Mouse (Mus musculus): ENCODE measurements around the gene Zfp982. TPM values are rescaled to one million over a fixed set of nuclear protein-coding genes. Genes with fewer than 3 reads are reported as not detected.
"Not testable (repeated sequence)": the region's sequence is repeated elsewhere in the genome, so short reads cannot be mapped to it uniquely, and the experiment has no call there.

Gene Zfp982
- polyA plus RNA-seq, 1 experiment = 1.4 TPM

DNA sequence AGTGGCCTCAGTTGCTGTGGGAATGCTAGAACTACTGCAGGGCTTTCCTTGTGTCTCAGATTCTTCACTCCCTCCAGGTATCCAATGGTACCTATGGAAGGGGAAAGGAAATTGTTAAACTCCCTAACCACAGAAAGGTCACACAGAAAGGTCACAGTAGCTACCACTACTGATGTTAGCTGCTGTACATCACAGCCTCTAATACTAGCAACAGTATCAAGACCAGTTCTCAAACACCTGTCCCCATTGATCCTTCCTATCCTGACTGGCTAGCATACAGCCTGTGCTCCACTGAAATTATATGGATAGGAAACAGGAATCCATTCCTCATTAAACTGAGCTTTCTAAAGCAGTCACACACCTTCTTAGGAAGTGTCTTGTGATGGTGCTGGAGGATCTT lies 27.9 kb downstream of the Zfp982 start:
- Histone ChIP-seq H3K27ac (ENCODE audit: insufficient read depth, low read length) (no peak overlapping the region), H3K4me3 (ENCODE audit: insufficient read depth, low read length) (no peak overlapping the region), H3K4me1 (ENCODE audit: control insufficient read depth, insufficient read depth, low read length) (no peaks in the 10 kb centered on the region)
- TF ChIP-seq CTCF (IDR thresholded peaks at IDR 0.05; ENCODE audit: extremely low read depth, insufficient read depth, low read length) (no peak), POLR2A (IDR thresholded peaks at IDR 0.05; ENCODE audit: extremely low read depth, insufficient read depth, low read length) (no peak)

DNA sequence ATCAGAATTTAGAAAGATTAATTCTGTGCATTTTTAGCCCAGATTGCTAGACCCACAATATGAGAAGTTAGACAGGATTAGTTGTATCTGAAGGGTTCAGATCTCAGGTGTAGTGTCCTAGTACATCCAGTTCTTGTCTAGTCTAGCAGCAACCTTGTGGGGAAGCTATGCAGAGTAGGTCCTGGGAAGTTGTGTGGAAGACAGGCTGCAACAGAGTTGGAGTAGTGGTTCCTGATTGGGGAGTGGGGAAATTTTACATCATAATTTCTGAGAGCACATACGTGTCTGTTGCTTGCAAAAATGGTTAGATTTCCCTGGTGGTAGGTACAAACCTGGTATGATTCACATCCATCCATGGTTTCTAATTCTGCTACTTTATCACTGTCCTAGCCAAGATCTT lies 32.9 kb downstream of the Zfp982 start:
- H3K27ac ChIP-seq (ENCODE audit: insufficient read depth, low read length) = no peak overlapping the region
- TF ChIP-seq CTCF (IDR thresholded peaks at IDR 0.05; ENCODE audit: extremely low read depth, insufficient read depth, low read length) = no peak
- no peak overlapping the region for H3K4me3 ChIP-seq (ENCODE audit: insufficient read depth, low read length)
- H3K4me1 ChIP-seq (ENCODE audit: control insufficient read depth, insufficient read depth, low read length) = no peaks in the 10 kb centered on the region

DNA sequence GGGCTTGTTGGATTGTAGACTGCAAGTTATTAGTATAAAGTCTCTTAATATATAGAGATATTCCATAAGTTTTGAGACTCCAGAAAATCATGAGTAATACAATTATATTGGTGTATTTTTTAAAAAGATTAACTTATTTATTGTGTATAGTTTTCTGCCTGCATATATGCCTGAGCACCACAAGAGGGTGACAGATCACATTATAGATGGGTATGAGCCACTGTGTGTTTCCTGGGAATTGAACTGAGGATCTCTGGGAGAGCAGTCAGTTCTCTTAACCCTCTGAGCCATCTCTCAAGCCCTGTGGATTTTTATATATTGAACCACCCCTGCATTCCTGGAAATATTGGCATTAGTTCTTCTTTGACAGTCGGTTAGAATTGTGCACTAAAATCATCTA lies 38.1 kb downstream of the Zfp982 start:
- Histone ChIP-seq H3K27ac (ENCODE audit: insufficient read depth, low read length) (no peak overlapping the region), H3K4me3 (ENCODE audit: insufficient read depth, low read length) (no peak overlapping the region), H3K4me1 (ENCODE audit: control insufficient read depth, insufficient read depth, low read length) (no peaks in the 10 kb centered on the region)
- TF ChIP-seq CTCF (IDR thresholded peaks at IDR 0.05; ENCODE audit: extremely low read depth, insufficient read depth, low read length) (no peak), POLR2A (IDR thresholded peaks at IDR 0.05; ENCODE audit: extremely low read depth, insufficient read depth, low read length) (no peak)

DNA sequence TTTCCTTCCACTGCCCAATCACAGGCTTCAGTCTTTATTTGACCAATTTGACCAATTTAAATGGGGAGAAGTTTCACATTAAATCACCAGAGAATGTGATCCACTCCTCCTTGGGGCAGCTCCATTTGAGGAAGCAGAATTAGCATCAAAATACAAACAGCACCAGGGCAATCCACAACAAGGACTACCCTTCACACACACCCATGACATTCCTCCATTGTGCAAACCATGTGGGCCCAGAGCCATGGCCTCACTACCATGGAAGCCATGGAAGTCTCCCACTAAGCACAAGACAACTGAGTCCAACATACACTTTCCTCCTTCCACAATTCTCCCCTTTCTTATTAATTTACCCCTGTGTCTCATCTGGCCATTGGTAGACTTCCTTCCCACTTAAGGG lies 43.7 kb downstream of the Zfp982 start:
- H3K27ac ChIP-seq (ENCODE audit: insufficient read depth, low read length); H3K4me3 ChIP-seq (ENCODE audit: insufficient read depth, low read length); H3K4me1 ChIP-seq (ENCODE audit: control insufficient read depth, insufficient read depth, low read length): not testable (repeated sequence)

DNA sequence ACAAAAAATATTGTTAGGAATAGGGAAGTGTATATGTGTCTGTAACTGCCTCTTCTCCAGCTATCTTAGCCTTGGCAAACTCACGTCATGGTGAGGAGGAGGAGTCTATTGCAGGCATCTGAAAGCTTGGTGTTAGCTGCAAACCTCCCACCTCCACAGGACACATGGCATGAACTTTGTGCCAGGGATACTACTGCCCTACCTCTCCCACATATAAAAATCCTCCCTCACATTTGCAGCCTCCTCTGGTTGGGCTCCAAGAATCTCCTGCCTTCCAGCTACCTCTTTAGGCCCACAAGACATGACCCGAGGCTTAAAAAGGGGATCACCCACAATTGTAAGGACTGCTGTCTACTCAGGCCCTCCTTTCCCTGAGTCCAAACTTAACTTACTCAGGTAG lies 45.5 kb downstream of the Zfp982 start:
- TF ChIP-seq CTCF (IDR thresholded peaks at IDR 0.05; ENCODE audit: extremely low read depth, insufficient read depth, low read length) (no peak), POLR2A (IDR thresholded peaks at IDR 0.05; ENCODE audit: extremely low read depth, insufficient read depth, low read length) (no peak)
- no peaks in the 10 kb centered on the region for H3K4me1 ChIP-seq (ENCODE audit: control insufficient read depth, insufficient read depth, low read length)
- no peak overlapping the region for H3K27ac ChIP-seq (ENCODE audit: insufficient read depth, low read length)
- no peak overlapping the region for H3K4me3 ChIP-seq (ENCODE audit: insufficient read depth, low read length)

DNA sequence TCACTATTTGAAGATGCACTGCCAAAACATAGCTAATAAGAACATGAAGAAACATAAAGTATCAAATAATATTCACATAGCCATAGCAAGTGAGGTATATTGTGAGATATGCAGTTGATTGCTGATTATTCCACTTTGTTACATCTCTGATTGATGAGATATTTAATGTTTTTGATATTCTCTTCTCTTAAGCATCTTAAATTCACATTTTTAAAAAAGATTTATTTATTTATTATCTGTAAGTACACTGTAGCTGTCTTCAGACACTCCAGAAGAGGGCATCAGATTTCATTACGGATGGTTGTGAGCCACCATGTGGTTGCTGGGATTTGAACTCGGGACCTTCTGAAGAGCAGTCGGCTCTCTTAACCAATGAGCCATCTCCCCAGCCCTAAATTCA lies 47.7 kb downstream of the Zfp982 start, which contains the start of gene Gm16503:
Gene Gm16503, plus strand, starts transcription at position 301 of the 400 bp plus-strand sequence.
- not testable (repeated sequence) for H3K4me1 ChIP-seq (ENCODE audit: control insufficient read depth, insufficient read depth, low read length); H3K4me3 ChIP-seq (ENCODE audit: insufficient read depth, low read length)

DNA sequence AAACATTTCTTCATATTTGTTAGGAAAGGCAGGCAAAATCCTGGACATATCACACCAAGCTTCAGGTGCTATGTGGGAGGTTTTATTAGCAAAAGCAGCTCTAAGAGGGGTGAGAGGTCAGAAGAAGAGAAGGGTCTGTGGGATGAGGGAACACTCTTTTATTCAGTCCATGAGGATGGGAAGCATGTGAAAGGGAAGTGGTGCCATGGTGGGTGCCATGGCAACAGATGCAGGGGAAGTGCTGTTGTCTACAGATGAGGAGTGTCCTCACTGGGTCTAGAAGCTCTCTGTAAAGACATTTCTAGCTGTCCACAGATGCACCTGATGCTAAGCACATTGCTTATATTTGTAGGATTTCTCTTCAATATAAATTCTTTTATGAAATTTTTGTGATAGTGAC lies 48.9 kb downstream of the Zfp982 start:
- Histone ChIP-seq H3K27ac (ENCODE audit: insufficient read depth, low read length) (no peak overlapping the region), H3K4me3 (ENCODE audit: insufficient read depth, low read length) (no peak overlapping the region), H3K4me1 (ENCODE audit: control insufficient read depth, insufficient read depth, low read length) (no peaks in the 10 kb centered on the region)
- TF ChIP-seq POLR2A (IDR thresholded peaks at IDR 0.05; ENCODE audit: extremely low read depth, insufficient read depth, low read length) = no peak
- TF ChIP-seq CTCF (IDR thresholded peaks at IDR 0.05; ENCODE audit: extremely low read depth, insufficient read depth, low read length) = no peak

More for the DNA sequence above, 47.7 kb downstream of the Zfp982 start, which contains the start of gene Gm16503:
- H3K27ac ChIP-seq (ENCODE audit: insufficient read depth, low read length) = not testable (repeated sequence)

DNA sequence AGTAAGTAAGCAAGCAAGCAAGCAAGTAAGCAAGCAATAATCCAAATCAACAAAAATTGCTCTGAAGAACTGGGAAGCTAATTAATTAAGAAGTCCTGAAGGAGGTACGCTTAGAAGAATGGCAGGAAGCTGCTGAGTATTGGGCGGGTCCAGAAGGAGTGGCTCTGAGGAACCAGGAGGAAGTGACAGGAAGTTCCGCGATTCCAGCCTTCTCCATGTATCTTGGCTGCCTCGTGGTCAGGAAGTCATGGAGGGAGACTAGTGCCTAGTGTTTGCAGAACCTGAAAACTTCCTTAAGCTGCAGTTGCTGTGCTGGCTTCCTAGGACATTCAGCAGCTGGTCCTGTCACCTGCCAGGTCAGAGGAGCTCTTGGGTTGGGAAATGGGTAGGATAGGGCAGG lies 60.9 kb downstream of the Zfp982 start, which contains the start of gene Zfp985:
Gene Zfp985, plus strand, starts transcription at position 207 of the 400 bp plus-strand sequence.
- not testable (repeated sequence) for H3K4me1 ChIP-seq (ENCODE audit: control insufficient read depth, insufficient read depth, low read length); H3K27ac ChIP-seq (ENCODE audit: insufficient read depth, low read length); H3K4me3 ChIP-seq (ENCODE audit: insufficient read depth, low read length)

DNA sequence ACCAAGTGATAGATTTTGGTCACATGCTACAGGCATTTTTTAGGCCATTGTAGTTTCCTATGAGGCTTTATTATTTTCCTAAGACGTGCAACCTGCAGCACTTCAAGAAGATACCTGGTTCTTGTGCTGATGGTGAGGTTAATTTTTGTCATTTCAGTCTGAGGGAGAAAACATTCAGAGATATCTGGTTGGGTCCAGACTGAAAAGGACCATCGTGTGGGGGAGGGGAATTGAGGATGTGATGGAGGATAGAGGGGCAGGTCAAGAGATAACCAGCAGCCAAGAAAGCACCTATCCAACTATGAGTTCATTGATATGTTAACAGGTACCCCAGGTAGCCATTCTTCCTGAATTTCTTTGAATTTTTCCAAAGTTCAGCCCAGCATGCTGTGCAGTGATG lies 62.1 kb downstream of the Zfp982 start:
- not testable (repeated sequence) for H3K4me1 ChIP-seq (ENCODE audit: control insufficient read depth, insufficient read depth, low read length); H3K27ac ChIP-seq (ENCODE audit: insufficient read depth, low read length); H3K4me3 ChIP-seq (ENCODE audit: insufficient read depth, low read length)

DNA sequence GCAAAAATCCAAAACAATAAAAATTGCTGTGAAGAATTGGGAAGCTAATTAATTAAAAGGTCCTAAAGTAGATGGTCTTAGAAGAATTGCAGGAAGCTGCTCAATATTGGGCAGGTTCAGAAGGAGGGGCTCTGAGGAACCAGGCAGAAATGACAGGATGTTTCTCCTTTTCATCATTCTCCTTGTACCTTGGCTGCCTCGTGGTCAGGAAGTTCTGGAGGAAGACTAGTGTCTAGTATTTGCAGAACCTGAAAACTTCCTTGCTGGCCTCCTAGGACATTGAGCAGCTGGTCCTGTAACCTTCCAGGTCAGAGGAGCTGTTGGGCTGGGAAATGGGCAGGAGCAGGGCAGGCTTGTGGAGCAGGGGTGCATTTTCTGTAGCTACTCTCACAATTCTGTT lies 64.7 kb downstream of the Zfp982 start:
- H3K27ac ChIP-seq (ENCODE audit: insufficient read depth, low read length); H3K4me3 ChIP-seq (ENCODE audit: insufficient read depth, low read length); H3K4me1 ChIP-seq (ENCODE audit: control insufficient read depth, insufficient read depth, low read length): not testable (repeated sequence)

DNA sequence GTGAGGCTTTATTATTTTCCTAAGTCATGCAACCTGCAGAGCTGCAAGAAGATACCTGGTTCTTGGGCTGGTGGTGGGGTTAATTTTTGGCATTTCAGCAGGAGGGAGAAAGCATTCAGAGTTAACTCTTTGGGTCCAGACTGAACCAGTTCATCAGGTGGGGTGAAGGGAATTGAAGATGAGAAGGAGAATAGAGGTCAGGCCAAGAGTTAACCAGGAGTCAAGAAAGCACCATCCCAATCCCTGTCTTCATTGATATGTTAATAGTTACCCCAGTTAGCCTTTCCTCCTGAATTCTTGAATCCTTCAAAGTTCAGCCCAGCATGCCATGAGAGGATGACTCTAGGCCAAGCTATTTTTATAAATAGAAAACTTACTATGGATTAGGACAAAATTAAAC lies 65.8 kb downstream of the Zfp982 start:
- not testable (repeated sequence) for H3K4me1 ChIP-seq (ENCODE audit: control insufficient read depth, insufficient read depth, low read length); H3K4me3 ChIP-seq (ENCODE audit: insufficient read depth, low read length); H3K27ac ChIP-seq (ENCODE audit: insufficient read depth, low read length)

DNA sequence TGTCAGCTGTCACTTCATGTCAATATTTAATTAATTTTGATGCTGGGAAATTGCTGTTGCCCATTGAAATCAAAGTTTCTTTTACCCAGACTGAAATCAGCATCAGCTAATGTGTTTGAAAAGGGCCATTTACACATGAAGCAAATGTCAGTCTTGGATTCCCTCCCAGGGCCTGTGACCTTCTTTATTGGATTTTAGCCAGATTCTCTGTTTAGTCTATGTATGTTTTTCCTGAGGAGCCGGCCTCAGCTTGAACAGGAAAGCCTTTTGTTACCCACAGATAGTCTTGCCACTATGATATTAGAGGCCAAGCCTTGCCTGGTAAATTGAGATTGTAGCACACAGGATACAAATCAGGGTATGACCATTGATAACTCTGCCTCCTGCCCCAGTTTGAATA lies 66.9 kb downstream of the Zfp982 start:
- H3K27ac ChIP-seq (ENCODE audit: insufficient read depth, low read length); H3K4me3 ChIP-seq (ENCODE audit: insufficient read depth, low read length); H3K4me1 ChIP-seq (ENCODE audit: control insufficient read depth, insufficient read depth, low read length): not testable (repeated sequence)

Other genes with a start within 250 kb of the Zfp982 start
- gene Zfp988, start 186.7 kb upstream of the Zfp982 start, polyA plus RNA-seq (2012; rRNA removed) = 0.15 and 0.25 TPM in 2 replicates
- gene Zfp978, start 131.1 kb upstream of the Zfp982 start, polyA plus RNA-seq (2012; rRNA removed) = not detected in 2 replicates
- 0.33 and 0.47 TPM in 2 replicates for gene Gm16503, start 47.8 kb downstream of the Zfp982 start, polyA plus RNA-seq (2012; rRNA removed)
- 0.04 TPM in 1 of 2 replicates, not detected in the other for gene Zfp985, start 60.9 kb downstream of the Zfp982 start, polyA plus RNA-seq (2012; rRNA removed)
- 0.30 and 0.40 TPM in 2 replicates for gene Zfp979, start 150.1 kb downstream of the Zfp982 start, polyA plus RNA-seq (2012; rRNA removed)
- not detected in 2 replicates for gene Zfp534, start 210.1 kb downstream of the Zfp982 start, polyA plus RNA-seq (2012; rRNA removed)